Mouse (Mus musculus) spleen, adult 2 months (tissue): ENCODE data around the gene Vsig10.

ENCODE experiments used
- CTCF ChIP-seq: fragments of 200-500 bp; IDR thresholded peaks from 2 replicates; pipeline ENCODE4 v1.5.1; 2011; ENCODE audit warnings: mild to moderate bottlenecking, inconsistent platforms; ENCODE audit not compliant: insufficient read depth, insufficient read length, insufficient replicate concordance; ENCODE audit errors: extremely low read depth
- POLR2A ChIP-seq: fragments of 200-500 bp; IDR thresholded peaks from 2 replicates; pipeline ENCODE4 v1.6.1; 2011; ENCODE audit warnings: low read depth, low read length, inconsistent platforms

DNA sequence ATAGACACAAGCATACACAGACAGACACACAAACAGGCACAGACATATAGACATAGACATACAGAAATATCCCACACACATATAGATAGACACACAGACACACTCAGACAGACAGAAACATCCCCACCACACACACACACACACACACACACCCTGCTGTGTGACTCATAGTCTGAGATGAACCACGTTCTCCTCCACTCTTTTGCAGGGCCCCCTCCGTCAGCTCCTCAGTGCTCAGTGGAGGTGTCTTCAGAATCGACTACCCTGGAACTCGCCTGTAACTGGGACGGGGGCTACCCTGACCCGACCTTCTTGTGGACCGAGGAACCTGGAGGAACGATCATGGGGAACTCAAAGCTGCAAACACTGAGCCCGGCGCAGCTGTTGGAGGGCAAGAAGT lies 19.1 kb downstream of the Vsig10 start:
- TF ChIP-seq CTCF = no peak
- no peak for TF ChIP-seq POLR2A
